Mouse (Mus musculus) lung, embryonic 15.5 days (tissue): ENCODE results near the gene Selenoh. TPM values are rescaled to one million over a fixed set of nuclear protein-coding genes. Genes with fewer than 3 reads are reported as not detected.

ENCODE experiments used
- ATAC-seq: fragments of 200-750 bp; cut with Nextera tagmentation; 2 replicates; pipeline ENCODE4 v1.8.0; 2017; ENCODE audit warnings: moderate number of reproducible peaks, borderline replicate concordance; ENCODE audit not compliant: low FRiP score, low TSS enrichment; ENCODE audit errors: extremely low read depth
- H3K27ac ChIP-seq: fragments of 300-500 bp; sonication (generic); 2 replicates; pipeline ENCODE4 v1.5.1; 2015; ENCODE audit warnings: moderate library complexity, mild to moderate bottlenecking, inconsistent platforms
- H3K27me3 ChIP-seq: fragments of 300-500 bp; sonication (generic); 2 replicates; pipeline ENCODE4 v1.6.1; 2015; ENCODE audit warnings: inconsistent platforms
- H3K36me3 ChIP-seq: fragments of 300-500 bp; sonication (generic); 2 replicates; pipeline ENCODE4 v1.6.1; 2015; ENCODE audit warnings: inconsistent platforms
- H3K4me1 ChIP-seq: fragments of 300-500 bp; sonication (generic); 2 replicates; pipeline ENCODE4 v1.6.1; 2015; ENCODE audit warnings: inconsistent platforms
- H3K4me2 ChIP-seq: fragments of 300-500 bp; sonication (generic); 2 replicates; pipeline ENCODE4 v1.6.1; 2015; ENCODE audit warnings: inconsistent platforms, mild to moderate bottlenecking, moderate library complexity
- H3K4me3 ChIP-seq: fragments of 300-500 bp; sonication (generic); 2 replicates; pipeline ENCODE4 v1.5.1; 2015; ENCODE audit warnings: mild to moderate bottlenecking, inconsistent platforms
- H3K9ac ChIP-seq: fragments of 300-500 bp; sonication (generic); 2 replicates; pipeline ENCODE4 v1.6.1; 2015; ENCODE audit warnings: inconsistent platforms
- H3K9me3 ChIP-seq: fragments of 300-500 bp; sonication (generic); 2 replicates; pipeline ENCODE4 v1.6.1; 2016; ENCODE audit warnings: inconsistent platforms
- WGBS: fragments of 180-500 bp; shearing (Covaris S2); methylation state at CpG from one replicate; pipeline ENCODE4 v1.1.7; 2015; 5-methylcytosine and 5-hydroxymethylcytosine counted together
- polyA plus RNA-seq: library from polyadenylated mRNA; unstranded; fragments of >200 nt; fragmentation: Nextera tagmentation; extraction: Ambion mirVana; gene quantifications from 2 replicates; pipeline ENCODE4 v1.2.1, GENCODE M21; 2015

Selenoh gene
- polyA plus RNA-seq, 1 experiment from 2014 or later: 356 TPM

- Histone ChIP-seq H3K36me3 (no peaks in the 10 kb centered on the region), H3K27ac (peak overlapping the region; percentile 97), H3K9ac (peak overlapping the region; percentile 21; the same call in 1 of the 2 replicates), H3K4me1 (peaks cover 84% of the 10 kb centered on the region), H3K4me2 (peak overlapping the region; percentile 48), H3K4me3 (0 out of 2 replicates have a peak overlapping the region, but pooled peaks have one; percentile 9), H3K27me3 (no peaks in the 10 kb centered on the region), H3K9me3 (no peaks in the 10 kb centered on the region)
- WGBS: 7% methylated on average over 7 of the region's 7 CpGs
- peak; percentile 9; the same call in 1 of the 2 replicates for ATAC-seq
Measured at GRCm38 (mm10) chr2:84637452-84638165, 33.0 kb downstream of the Selenoh start.

- H3K9ac ChIP-seq: peak overlapping the region; percentile 14; the same call in 1 of the 2 replicates
- peak overlapping the region; percentile 7; the same call in 1 of the 2 replicates for H3K4me3 ChIP-seq
- peaks cover 90% of the 10 kb centered on the region for H3K4me1 ChIP-seq
- H3K36me3 ChIP-seq: no peaks in the 10 kb centered on the region
- H3K27ac ChIP-seq: peak overlapping the region; percentile 97
- ATAC-seq: no peak
- WGBS: 9% methylated on average over 8 of the region's 8 CpGs
- no peaks in the 10 kb centered on the region for H3K9me3 ChIP-seq
- no peaks in the 10 kb centered on the region for H3K27me3 ChIP-seq
- H3K4me2 ChIP-seq: peak overlapping the region; percentile 48
Measured at GRCm38 (mm10) chr2:84636231-84636741, 34.3 kb downstream of the Selenoh start.

GRCm38 (mm10) chr2:84635611-84636010 lies 35.0 kb downstream of the Selenoh start:
- no peaks in the 10 kb centered on the region for H3K36me3 ChIP-seq
- H3K4me3 ChIP-seq: peak overlapping the region; percentile 7; the same call in 1 of the 2 replicates
- peak overlapping the region; percentile 97 for H3K27ac ChIP-seq
- 0% methylated on average over 2 of the region's 2 CpGs for WGBS
- peak overlapping the region; percentile 48 for H3K4me2 ChIP-seq
- H3K9me3 ChIP-seq: no peaks in the 10 kb centered on the region
- ATAC-seq: peak; percentile 93
- H3K4me1 ChIP-seq: peaks cover 86% of the 10 kb centered on the region
- H3K9ac ChIP-seq: peak overlapping the region; percentile 41; the same call in 1 of the 2 replicates
- H3K27me3 ChIP-seq: no peaks in the 10 kb centered on the region

- Histone ChIP-seq H3K36me3 (no peaks in the 10 kb centered on the region), H3K27ac (peak overlapping the region; percentile 97), H3K27me3 (no peaks in the 10 kb centered on the region), H3K9ac (peak overlapping the region; percentile 41), H3K4me1 (peaks cover 83% of the 10 kb centered on the region), H3K4me2 (peak overlapping the region; percentile 48), H3K4me3 (peak overlapping the region; percentile 7; the same call in 1 of the 2 replicates), H3K9me3 (no peaks in the 10 kb centered on the region)
- WGBS: 20% methylated on average over 4 of the region's 4 CpGs
- ATAC-seq: no peak
Measured at GRCm38 (mm10) chr2:84634934-84635482, 35.6 kb downstream of the Selenoh start.

- Histone ChIP-seq H3K9me3 (no peaks in the 10 kb centered on the region), H3K4me3 (no peak overlapping the region), H3K27me3 (no peaks in the 10 kb centered on the region), H3K4me2 (peak overlapping the region; percentile 48), H3K9ac (no peak overlapping the region), H3K4me1 (peaks cover 76% of the 10 kb centered on the region), H3K27ac (peak overlapping the region; percentile 97), H3K36me3 (no peaks in the 10 kb centered on the region)
- ATAC-seq: no peak
- 43% methylated on average over 4 of the region's 4 CpGs for WGBS
Measured at GRCm38 (mm10) chr2:84634006-84634405, 36.6 kb downstream of the Selenoh start.

- Histone ChIP-seq H3K27ac (peak overlapping the region; percentile 97), H3K9ac (peak overlapping the region; percentile 27; the same call in 1 of the 2 replicates), H3K4me1 (peaks cover 65% of the 10 kb centered on the region), H3K36me3 (no peaks in the 10 kb centered on the region), H3K27me3 (no peaks in the 10 kb centered on the region), H3K9me3 (no peaks in the 10 kb centered on the region), H3K4me3 (no peak overlapping the region), H3K4me2 (peak overlapping the region; percentile 43)
- ATAC-seq: 0 out of 2 replicates have a peak, but pooled peaks have one; percentile 9
- WGBS: 3% methylated on average over 3 of the region's 3 CpGs
Measured at GRCm38 (mm10) chr2:84632999-84633398, 37.6 kb downstream of the Selenoh start.

GRCm38 (mm10) chr2:84632001-84632400 lies 38.6 kb downstream of the Selenoh start:
- H3K4me1 ChIP-seq: peaks cover 55% of the 10 kb centered on the region
- 91% methylated on average over 1 of the region's 1 CpGs for WGBS
- no peak for ATAC-seq
- H3K4me3 ChIP-seq: no peak overlapping the region
- no peak overlapping the region for H3K4me2 ChIP-seq
- H3K27me3 ChIP-seq: no peaks in the 10 kb centered on the region
- peak overlapping the region; percentile 97; the same call in 1 of the 2 replicates for H3K27ac ChIP-seq
- H3K36me3 ChIP-seq: no peaks in the 10 kb centered on the region
- H3K9me3 ChIP-seq: no peaks in the 10 kb centered on the region
- H3K9ac ChIP-seq: no peak overlapping the region

GRCm38 (mm10) chr2:84627036-84627435 lies 43.5 kb downstream of the Selenoh start:
- no peaks in the 10 kb centered on the region for H3K27me3 ChIP-seq
- no peak overlapping the region for H3K4me3 ChIP-seq
- no peak overlapping the region for H3K9ac ChIP-seq
- H3K9me3 ChIP-seq: no peaks in the 10 kb centered on the region
- H3K27ac ChIP-seq: no peak overlapping the region
- ATAC-seq: no peak
- 40% methylated on average over 3 of the region's 3 CpGs for WGBS
- H3K4me1 ChIP-seq: peaks cover 41% of the 10 kb centered on the region
- H3K4me2 ChIP-seq: no peak overlapping the region
- 0 out of 2 replicates have a peak, but pooled peaks cover 5% of the 10 kb centered on the region for H3K36me3 ChIP-seq

GRCm38 (mm10) chr2:84626366-84626975 lies 44.1 kb downstream of the Selenoh start:
- WGBS: 67% methylated on average over 7 of the region's 7 CpGs
- no peaks in the 10 kb centered on the region for H3K9me3 ChIP-seq
- peak; percentile 55; the same call in 1 of the 2 replicates for ATAC-seq
- no peak overlapping the region for H3K4me3 ChIP-seq
- H3K36me3 ChIP-seq: peaks cover 6% of the 10 kb centered on the region; the same call in 1 of the 2 replicates
- H3K4me2 ChIP-seq: no peak overlapping the region
- peaks cover 35% of the 10 kb centered on the region for H3K4me1 ChIP-seq
- H3K27me3 ChIP-seq: no peaks in the 10 kb centered on the region
- H3K27ac ChIP-seq: no peak overlapping the region
- no peak overlapping the region for H3K9ac ChIP-seq

- Histone ChIP-seq H3K27me3 (no peaks in the 10 kb centered on the region), H3K4me3 (no peak overlapping the region), H3K9me3 (no peaks in the 10 kb centered on the region), H3K27ac (peak overlapping the region; percentile 42; the same call in 1 of the 2 replicates), H3K9ac (no peak overlapping the region), H3K36me3 (peaks cover 28% of the 10 kb centered on the region), H3K4me2 (no peak overlapping the region), H3K4me1 (peaks cover 32% of the 10 kb centered on the region)
- WGBS: 92% methylated on average over 17 of the region's 17 CpGs
- ATAC-seq: no peak
Measured at GRCm38 (mm10) chr2:84624201-84624600, 46.4 kb downstream of the Selenoh start.

- Histone ChIP-seq H3K27me3 (no peaks in the 10 kb centered on the region), H3K27ac (peak overlapping the region; percentile 42; the same call in 1 of the 2 replicates), H3K4me1 (peaks cover 38% of the 10 kb centered on the region), H3K4me3 (no peak overlapping the region), H3K9me3 (no peaks in the 10 kb centered on the region), H3K36me3 (peaks cover 30% of the 10 kb centered on the region), H3K9ac (no peak overlapping the region), H3K4me2 (no peak overlapping the region; the same call in 1 of the 2 replicates)
- ATAC-seq: no peak
- 80% methylated on average over 3 of the region's 3 CpGs for WGBS
Measured at GRCm38 (mm10) chr2:84623428-84624119, 47.0 kb downstream of the Selenoh start.
